Mouse (Mus musculus) left cerebral cortex, postnatal 25 days (tissue): ENCODE measurements around the gene Rab20. TPM values are rescaled to one million over a fixed set of nuclear protein-coding genes. Genes with fewer than 3 reads are reported as not detected.

Experiments
- DNase-seq, 2 experiments: peaks; one replicate each; pipeline ENCODE4 v3.0.0; 2022; ENCODE audit warnings: low spot score in 2 of 2, mixed read lengths in 1 of 2
- intact Hi-C: fragments of 180-260 bp; cut with DNase I; formaldehyde crosslinking; loops from one replicate; pipeline ENCODE4 v1.15.1; 2025
- total RNA-seq, 2 experiments: library from RNA; stranded (reverse); gene quantifications; 2 replicates each; pipeline ENCODE4 v1.2.3; 2021

The Rab20 gene
- total RNA-seq, 2 experiments from 2014 or later, result 0.62 TPM; not detected in 1

DNA sequence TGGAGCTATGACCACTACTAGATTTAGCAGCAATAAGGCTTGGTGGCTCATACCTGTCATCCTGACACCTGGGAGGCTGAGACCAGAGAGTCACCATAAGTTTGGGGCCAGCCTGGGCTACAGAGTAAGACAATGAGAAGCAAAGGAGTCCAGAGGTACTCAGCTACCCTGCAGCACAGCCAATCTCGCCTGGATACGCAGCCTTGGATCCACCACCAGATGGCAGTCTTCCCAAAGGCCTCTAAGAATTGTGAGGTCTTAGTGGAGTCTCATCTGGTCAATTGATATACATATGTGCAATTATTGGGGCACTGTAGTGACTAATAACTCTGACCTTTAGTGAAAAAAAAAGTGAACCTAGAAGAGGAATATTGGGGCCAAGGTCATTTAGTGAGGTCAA, 58.9 kb downstream of the Rab20 start:
- peak; percentile 47 to 54 for DNase-seq
- intact Hi-C loops, result loop anchor here (10.0 kb wide), 1 partner anchor 285 kb away; the partner anchor contains the start of gene 1700016D06Rik

DNA sequence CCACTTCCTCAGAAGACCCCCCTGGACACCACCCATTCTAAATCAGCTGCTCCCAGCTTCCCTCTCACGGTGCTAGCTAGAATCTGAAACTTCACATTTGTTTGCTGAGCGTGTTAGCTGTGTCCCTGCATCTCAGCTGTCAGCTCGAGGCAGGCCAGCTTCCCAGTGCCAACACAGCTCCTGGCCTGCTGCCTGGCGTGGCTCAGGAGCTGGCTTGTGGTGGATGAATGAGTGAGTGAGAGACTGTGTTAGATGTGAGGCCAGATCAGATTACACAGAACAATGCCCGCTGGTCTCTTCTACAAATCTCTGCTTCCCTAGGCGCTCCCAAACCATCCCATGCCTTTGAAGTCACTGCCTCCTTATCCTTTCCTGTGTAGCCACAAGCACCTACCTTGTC, 59.3 kb downstream of the Rab20 start:
- peak; percentile 76 to 91 for DNase-seq
- intact Hi-C loops, result no loop called here

DNA sequence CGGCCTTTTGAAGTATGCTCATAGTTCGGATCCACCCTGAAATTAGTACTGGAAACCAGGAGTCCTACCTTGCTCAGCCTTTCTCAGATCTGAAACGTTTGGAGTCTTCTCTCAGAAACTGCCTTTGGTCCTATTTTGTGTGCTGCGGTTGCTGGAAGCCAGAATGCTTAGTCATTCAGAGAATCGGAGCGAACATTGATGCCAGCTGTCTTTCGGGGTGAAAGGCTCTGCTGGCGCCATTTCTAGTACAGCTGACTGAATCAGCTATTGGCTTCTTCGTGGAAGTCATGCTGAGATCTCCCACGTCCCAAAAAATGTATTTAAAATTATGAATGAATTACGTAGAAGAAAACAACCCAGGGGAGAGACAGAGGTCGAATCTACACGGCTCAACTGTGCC, 60.7 kb downstream of the Rab20 start:
- intact Hi-C loops, result no loop called here
- peak; percentile 45 to 79 for DNase-seq

DNA sequence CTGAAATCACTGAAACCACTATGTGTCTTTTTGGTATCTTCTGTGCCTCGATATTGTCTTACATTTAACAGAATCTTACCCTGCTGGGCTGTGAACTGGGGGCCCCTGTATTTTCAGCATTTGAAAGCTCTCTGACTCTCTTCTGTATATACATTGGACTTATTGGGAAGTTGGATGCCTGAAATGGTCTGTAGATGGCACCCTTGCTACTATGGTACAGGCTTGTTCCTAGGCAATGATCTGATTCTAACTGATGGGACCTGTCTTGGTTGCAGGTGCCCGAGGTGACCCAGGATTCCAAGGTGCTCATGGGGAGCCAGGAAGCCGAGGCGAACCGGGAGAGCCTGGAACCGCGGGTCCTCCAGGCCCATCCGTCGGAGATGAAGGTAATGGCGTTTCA, 63.4 kb downstream of the Rab20 start:
- peak in 1 of 2 experiments; percentile 41 for DNase-seq
- intact Hi-C loops, result loop anchor here (2.0 kb wide), 1 partner anchor 32 kb away; no protein-coding TSS in a partner anchor

DNA sequence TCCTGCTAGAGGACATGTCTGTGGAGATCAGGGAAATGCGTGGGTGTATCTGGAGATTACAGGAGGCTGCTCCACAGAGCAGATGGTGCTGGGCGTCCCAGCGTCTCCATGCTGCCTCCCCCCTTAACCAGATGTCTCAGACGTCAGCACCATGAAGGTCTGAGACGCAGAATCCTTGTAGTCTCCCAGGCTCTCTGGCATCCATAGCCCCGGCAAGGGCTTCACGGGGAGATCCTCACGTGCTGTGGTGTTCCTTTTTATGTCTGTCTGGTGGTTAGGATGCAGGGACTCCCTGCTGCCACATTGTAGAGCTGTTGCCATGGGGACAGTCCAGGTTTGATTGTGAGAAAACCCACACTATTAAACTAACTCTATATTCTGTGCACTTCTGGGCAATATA, 64.2 kb downstream of the Rab20 start:
- DNase-seq, result peak; percentile 78 to 94
- intact Hi-C loops, result loop anchor here (1.0 to 2.0 kb wide), 2 partner anchors 32 to 141 kb away; no protein-coding TSS in a partner anchor

DNA sequence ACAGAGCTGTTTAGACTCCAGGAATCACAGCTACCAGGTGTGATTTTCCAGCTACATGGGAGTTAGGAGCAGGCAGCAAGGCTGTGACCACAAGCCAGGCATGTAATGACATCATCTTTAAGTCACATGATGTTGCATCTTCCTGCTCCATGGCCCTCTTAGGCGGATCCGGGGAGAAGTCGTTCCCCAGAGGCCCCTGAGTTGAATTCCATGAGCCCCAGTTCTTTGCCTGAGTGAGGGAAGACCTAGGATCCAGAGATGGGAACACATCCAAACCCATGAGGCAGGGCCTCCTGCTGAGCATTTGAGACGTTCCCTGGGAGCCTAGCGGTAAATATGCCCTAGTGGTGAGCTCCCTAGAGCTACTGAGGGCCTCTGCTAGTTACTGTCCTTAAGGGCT, 66.1 kb downstream of the Rab20 start:
- DNase-seq, result no peak
- intact Hi-C loops, result no loop called here

DNA sequence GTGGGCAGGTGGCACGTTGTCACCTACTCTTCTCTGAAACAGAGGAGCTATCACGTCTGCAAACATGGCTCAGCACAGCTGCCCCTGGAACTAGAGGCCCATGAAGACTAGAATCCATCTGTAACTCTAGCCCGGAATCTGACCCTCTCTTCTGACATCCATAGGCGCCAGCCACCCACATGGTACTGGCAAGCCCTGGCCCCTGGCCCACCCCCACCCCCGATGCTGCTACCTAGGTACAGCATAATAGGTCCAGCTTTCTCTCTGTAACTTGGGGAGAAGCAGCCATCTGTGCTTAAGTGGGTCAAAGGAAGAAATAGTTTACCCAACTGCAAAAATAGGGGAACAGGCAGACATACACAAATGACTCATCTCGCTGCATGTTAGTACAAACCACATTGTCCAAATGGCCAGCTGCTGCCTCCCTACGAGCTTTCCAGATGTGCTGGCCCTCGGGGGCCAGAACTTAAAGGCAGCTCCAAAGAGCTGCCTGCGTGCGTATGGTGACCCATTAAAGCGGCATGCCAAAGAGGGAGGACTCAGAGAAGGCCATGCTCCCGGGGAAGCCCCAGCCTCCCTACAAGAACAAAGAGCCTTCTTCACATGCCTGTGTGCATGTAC, 66.9 kb downstream of the Rab20 start:
- intact Hi-C loops, result no loop called here
- DNase-seq, result peak in 1 of 2 experiments; percentile 28

DNA sequence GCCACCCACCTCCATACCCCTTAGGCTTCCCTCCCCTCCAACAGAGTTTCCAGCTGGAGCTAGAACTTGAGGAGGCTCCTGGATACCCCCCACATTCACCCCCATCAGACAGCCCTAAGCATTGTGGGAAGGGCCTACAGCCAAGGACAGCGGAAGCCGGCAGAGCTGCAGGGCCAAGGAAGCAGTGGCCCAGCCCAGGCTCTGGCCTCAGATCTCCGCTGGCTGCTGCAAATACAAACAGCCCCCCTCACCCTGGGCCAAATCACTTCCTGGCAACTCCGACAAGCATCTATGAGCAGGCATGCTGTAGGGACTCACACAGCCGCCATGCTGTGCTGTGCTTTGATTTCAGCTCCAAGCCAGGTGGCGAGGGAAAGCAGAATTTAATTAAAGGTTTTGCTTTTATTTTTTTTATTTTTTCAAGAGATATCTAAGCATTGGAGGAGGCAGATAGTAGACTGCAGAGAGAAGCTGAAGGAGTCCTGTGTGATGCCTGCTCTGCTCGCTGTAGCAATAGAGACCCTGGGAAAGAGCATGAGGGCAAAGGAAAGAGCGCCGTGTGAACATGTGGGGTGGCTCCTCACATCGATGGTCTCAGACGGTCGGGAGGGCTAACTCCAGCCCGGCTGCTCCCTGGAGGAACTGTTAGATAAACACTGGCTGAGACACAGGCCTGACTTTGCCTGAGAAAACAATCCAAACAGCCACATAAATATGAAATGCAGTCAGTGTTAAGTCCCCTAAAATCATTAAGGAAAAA, 72.6 kb downstream of the Rab20 start:
- DNase-seq, result peak in 1 of 2 experiments; percentile 52
- intact Hi-C loops, result no loop called here

DNA sequence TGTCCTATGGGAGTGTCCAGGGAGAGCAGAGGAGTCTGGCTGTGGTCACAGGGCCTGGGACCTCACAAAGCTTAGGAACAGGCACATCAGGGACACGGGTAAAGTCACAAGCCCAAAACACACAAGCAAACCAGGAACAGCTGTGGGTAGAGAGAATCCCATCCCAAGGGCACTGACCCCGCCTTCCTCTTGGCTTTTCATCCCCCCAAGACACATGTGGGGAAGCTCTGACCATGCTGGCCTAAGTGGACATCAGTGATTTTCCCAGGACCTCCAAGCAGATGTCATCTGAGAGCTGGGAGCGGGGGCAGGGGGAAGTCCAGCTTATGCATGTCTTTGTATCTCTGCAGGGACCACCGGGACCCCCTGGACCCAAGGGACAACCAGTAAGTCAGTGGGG, 73.9 kb downstream of the Rab20 start:
- intact Hi-C loops, result no loop called here
- no peak for DNase-seq

DNA sequence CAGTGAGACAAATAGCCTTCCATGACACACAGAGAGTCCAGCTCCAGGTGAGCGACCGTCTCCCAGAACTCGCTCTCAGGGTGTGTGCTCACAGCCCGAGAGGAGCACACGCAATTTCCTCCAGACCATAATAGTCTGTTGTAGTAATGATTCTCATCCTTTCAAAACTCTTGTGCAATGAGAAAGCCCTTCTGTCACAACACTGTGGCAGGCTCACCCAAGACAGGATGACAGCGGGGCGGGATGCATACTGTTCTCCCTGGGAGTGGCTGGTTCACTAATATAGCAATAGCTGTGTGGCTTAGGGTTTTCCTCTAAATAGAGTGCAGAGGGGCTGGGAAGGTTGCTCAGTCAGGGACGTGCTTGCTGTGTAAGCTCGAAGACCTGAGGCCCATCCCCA, 74.7 kb downstream of the Rab20 start:
- DNase-seq, result no peak
- intact Hi-C loops, result no loop called here

Other genes starting within 250 kb of the Rab20 start
- 10 to 100 TPM; 47.5 to 52.4 TPM for gene Col4a2, start 165.9 kb downstream of the Rab20 start, total RNA-seq
- gene Col4a1, start 165.9 kb downstream of the Rab20 start, total RNA-seq, result 10 to 100 TPM; 55.5 to 63.1 TPM
- 10 to 100 TPM; 51.0 to 55.9 TPM for gene Naxd, start 18.8 kb upstream of the Rab20 start, total RNA-seq
- gene Cars2, start 72.1 kb upstream of the Rab20 start, total RNA-seq, result 10 to 100 TPM; 19.2 to 19.6 TPM
- 10 to 100 TPM; 44.9 to 45.3 TPM for gene Ing1, start 76.9 kb upstream of the Rab20 start, total RNA-seq
- 10 to 100 TPM; 44.9 to 59.9 TPM for gene Ankrd10, start 157.0 kb upstream of the Rab20 start, total RNA-seq
- not detected for gene 1700016D06Rik, start 222.4 kb upstream of the Rab20 start, total RNA-seq
- gene Arhgef7, start 249.0 kb upstream of the Rab20 start, total RNA-seq, result 100 to 1,000 TPM; 137 to 142 TPM